Mouse (Mus musculus) ES-E14 (cell line): ENCODE results near the gene Hpd.

Experiments used
- HCFC1 ChIP-seq: IDR thresholded peaks from 2 replicates; pipeline ENCODE4 v1.6.1; 2012; ENCODE audit warnings: low read length, inconsistent platforms, borderline replicate concordance; ENCODE audit not compliant: insufficient read depth
- MAFK ChIP-seq: IDR thresholded peaks from 2 replicates; pipeline ENCODE4 v1.6.1; 2014; ENCODE audit warnings: mild to moderate bottlenecking, low read depth, low read length, inconsistent platforms; ENCODE audit not compliant: insufficient read depth

DNA sequence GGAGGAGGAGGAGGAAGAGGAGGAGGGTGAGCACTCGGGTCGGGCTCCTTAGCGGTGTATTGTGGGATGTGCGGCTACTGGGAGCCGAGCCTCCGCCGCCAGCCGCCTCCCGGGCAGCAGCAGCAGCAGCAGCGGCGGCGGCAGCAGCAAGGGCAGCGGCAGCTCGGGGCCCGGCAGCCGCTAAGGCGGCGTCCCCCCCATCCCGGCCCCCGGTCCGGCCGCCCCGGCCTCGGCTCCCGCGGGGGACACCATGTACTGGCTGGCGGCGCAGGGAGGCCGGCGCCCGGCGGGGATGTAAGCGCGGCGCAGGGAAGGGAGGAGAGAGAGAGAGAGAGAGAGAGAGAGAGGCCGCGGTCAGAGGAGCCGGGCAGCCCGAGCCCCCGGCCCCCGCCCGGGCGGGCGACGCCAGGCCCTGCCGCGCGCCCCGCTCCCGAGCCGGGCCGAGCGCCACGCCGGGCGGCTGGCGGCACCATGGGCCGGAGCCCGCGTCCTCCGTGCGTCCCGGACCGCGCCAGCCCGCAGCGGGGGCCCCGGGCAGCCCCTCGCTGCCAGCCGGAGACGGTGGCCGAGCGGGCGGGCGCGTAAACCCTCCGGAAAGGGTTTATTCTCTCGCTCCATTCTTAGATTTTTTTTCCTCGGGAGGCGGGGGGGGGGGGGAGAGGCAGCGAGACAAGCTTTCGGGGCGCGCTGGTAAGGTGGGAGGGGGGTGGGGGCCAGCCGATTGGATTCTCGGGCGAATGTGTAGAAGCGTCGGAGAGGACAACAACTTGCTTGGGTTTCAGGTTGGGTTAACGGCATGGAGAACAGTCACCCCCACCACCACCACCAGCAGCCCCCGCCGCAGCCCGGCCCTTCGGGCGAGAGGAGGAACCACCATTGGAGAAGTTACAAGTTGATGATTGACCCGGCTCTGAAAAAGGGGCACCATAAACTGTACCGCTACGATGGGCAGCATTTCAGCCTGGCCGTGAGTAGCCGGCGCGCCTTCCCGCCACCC lies 40.1 kb downstream of the Hpd start, which contains the start of gene Setd1b:
- TF ChIP-seq HCFC1 (no peak), MAFK (no peak)
